Mouse (Mus musculus): Measurements from ENCODE around the gene Phactr4. TPM values are rescaled to one million over a fixed set of nuclear protein-coding genes. Genes with fewer than 3 reads are reported as not detected.
"Not testable (repeated sequence)": the region's sequence is repeated elsewhere in the genome, so short reads cannot be mapped to it uniquely, and the experiment has no call there.

The Phactr4 gene
- total RNA-seq, 2 experiments from 2014 or later = 13.2 to 13.3 TPM

GRCm38 (mm10) chr4:132415966-132416365 is 6.3 kb downstream of the Phactr4 start:
- DNase-seq = no peak
- intact Hi-C loops (cut with DNase I; ENCODE audit: low total_unique reads) = loop anchor here (10.0 kb wide), 1 partner anchor 121 kb away; no protein-coding TSS in a partner anchor

GRCm38 (mm10) chr4:132413257-132413656 is 9.0 kb downstream of the Phactr4 start:
- DNase-seq = not testable (repeated sequence)
- intact Hi-C loops (cut with DNase I; ENCODE audit: low total_unique reads) = loop anchor here (10.0 kb wide), 1 partner anchor 118 kb away; no protein-coding TSS in a partner anchor

GRCm38 (mm10) chr4:132411322-132412094 is 10.8 kb downstream of the Phactr4 start:
- no peak for DNase-seq
- intact Hi-C loops (cut with DNase I; ENCODE audit: low total_unique reads) = loop anchor here (10.0 kb wide), 1 partner anchor 117 kb away; no protein-coding TSS in a partner anchor

GRCm38 (mm10) chr4:132409587-132410229 is 12.6 kb downstream of the Phactr4 start:
- intact Hi-C loops (cut with DNase I; ENCODE audit: low total_unique reads) = loop anchor here (5.0 to 10.0 kb wide), 2 partner anchors 42 to 115 kb away; no protein-coding TSS in a partner anchor
- no peak for DNase-seq

- intact Hi-C loops (cut with DNase I; ENCODE audit: low total_unique reads) = loop anchor here (5.0 kb wide), 1 partner anchor 39 kb away; no protein-coding TSS in a partner anchor
- no peak for DNase-seq
Measured at GRCm38 (mm10) chr4:132406393-132407189, 15.7 kb downstream of the Phactr4 start.

- intact Hi-C loops (cut with DNase I; ENCODE audit: low total_unique reads) = no loop called here
Measured at GRCm38 (mm10) chr4:132404588-132404987, 17.7 kb downstream of the Phactr4 start.

GRCm38 (mm10) chr4:132403063-132403660 is 19.1 kb downstream of the Phactr4 start:
- DNase-seq = no peak
- intact Hi-C loops (cut with DNase I; ENCODE audit: low total_unique reads) = no loop called here

More at GRCm38 (mm10) chr4:132404588-132404987, 17.7 kb downstream of the Phactr4 start:
- no peak for DNase-seq

- intact Hi-C loops (cut with DNase I; ENCODE audit: low total_unique reads) = no loop called here
Measured at GRCm38 (mm10) chr4:132401016-132401415, 21.3 kb downstream of the Phactr4 start.

GRCm38 (mm10) chr4:132398863-132399262 is 23.4 kb downstream of the Phactr4 start:
- intact Hi-C loops (cut with DNase I; ENCODE audit: low total_unique reads) = no loop called here
- no peak for DNase-seq

More at GRCm38 (mm10) chr4:132401016-132401415, 21.3 kb downstream of the Phactr4 start:
- DNase-seq = no peak

GRCm38 (mm10) chr4:132398045-132398774 is 24.1 kb downstream of the Phactr4 start:
- peak; percentile 74 for DNase-seq
- intact Hi-C loops (cut with DNase I; ENCODE audit: low total_unique reads) = no loop called here

- intact Hi-C loops (cut with DNase I; ENCODE audit: low total_unique reads) = no loop called here
- DNase-seq = no peak
Measured at GRCm38 (mm10) chr4:132397120-132397519, 25.2 kb downstream of the Phactr4 start.

- intact Hi-C loops (cut with DNase I; ENCODE audit: low total_unique reads) = no loop called here
- DNase-seq = no peak
Measured at GRCm38 (mm10) chr4:132396251-132396650, 26.0 kb downstream of the Phactr4 start.

GRCm38 (mm10) chr4:132391063-132391740 is 31.1 kb downstream of the Phactr4 start:
- DNase-seq = no peak
- intact Hi-C loops (cut with DNase I; ENCODE audit: low total_unique reads) = no loop called here

GRCm38 (mm10) chr4:132389302-132389701 is 33.0 kb downstream of the Phactr4 start:
- intact Hi-C loops (cut with DNase I; ENCODE audit: low total_unique reads) = no loop called here
- DNase-seq = no peak

- intact Hi-C loops (cut with DNase I; ENCODE audit: low total_unique reads) = no loop called here
- no peak for DNase-seq
Measured at GRCm38 (mm10) chr4:132387617-132388016, 34.7 kb downstream of the Phactr4 start.

GRCm38 (mm10) chr4:132386846-132387245 is 35.4 kb downstream of the Phactr4 start:
- no peak for DNase-seq
- intact Hi-C loops (cut with DNase I; ENCODE audit: low total_unique reads) = no loop called here

- DNase-seq = no peak
- intact Hi-C loops (cut with DNase I; ENCODE audit: low total_unique reads) = no loop called here
Measured at GRCm38 (mm10) chr4:132385771-132386410, 36.4 kb downstream of the Phactr4 start.

GRCm38 (mm10) chr4:132383455-132383854 is 38.8 kb downstream of the Phactr4 start:
- no peak for DNase-seq
- intact Hi-C loops (cut with DNase I; ENCODE audit: low total_unique reads) = no loop called here

Measured in gastrocnemius, postnatal 14 days (tissue).